Mouse (Mus musculus) limb, embryonic 12.5 days (tissue): Measurements from ENCODE around the gene Atp6ap1l. TPM values are rescaled to one million over a fixed set of nuclear protein-coding genes. Genes with fewer than 3 reads are reported as not detected.

Experiments used
- ATAC-seq: fragments of 200-750 bp; cut with Nextera tagmentation; 2 replicates; pipeline ENCODE4 v1.8.0; 2017; ENCODE audit warnings: low read depth, moderate TSS enrichment; ENCODE audit not compliant: insufficient number of reproducible peaks, insufficient read depth, low FRiP score, low TSS enrichment
- H3K27ac ChIP-seq: fragments of 300-500 bp; sonication (generic); 2 replicates; pipeline ENCODE4 v1.5.1; 2016; ENCODE audit warnings: mild to moderate bottlenecking, moderate library complexity
- H3K27me3 ChIP-seq: fragments of 300-500 bp; sonication (generic); 2 replicates; pipeline ENCODE4 v1.6.1; 2016; ENCODE audit warnings: mild to moderate bottlenecking, moderate library complexity
- H3K36me3 ChIP-seq: fragments of 300-500 bp; sonication (generic); 2 replicates; pipeline ENCODE4 v1.6.1; 2016; ENCODE audit warnings: mild to moderate bottlenecking, moderate library complexity
- H3K4me1 ChIP-seq: fragments of 300-500 bp; sonication (generic); replicated peaks from 2 replicates; pipeline ENCODE4 v1.6.1; 2016
- H3K4me2 ChIP-seq: fragments of 300-500 bp; sonication (generic); 2 replicates; pipeline ENCODE4 v1.6.1; 2016; ENCODE audit warnings: mild to moderate bottlenecking, moderate library complexity
- H3K4me3 ChIP-seq: fragments of 300-500 bp; sonication (generic); replicated peaks from 2 replicates; pipeline ENCODE4 v1.5.1; 2016; ENCODE audit warnings: mild to moderate bottlenecking
- H3K9ac ChIP-seq: fragments of 300-500 bp; sonication (generic); replicated peaks from 2 replicates; pipeline ENCODE4 v1.6.1; 2016; ENCODE audit warnings: mild to moderate bottlenecking, moderate library complexity
- H3K9me3 ChIP-seq: fragments of 300-500 bp; sonication (generic); 2 replicates; pipeline ENCODE4 v1.6.1; 2016; ENCODE audit warnings: mild to moderate bottlenecking, moderate library complexity
- WGBS: fragments of 180-500 bp; shearing (Covaris S2); methylation state at CpG from one replicate; pipeline ENCODE4 v1.1.7; 2016; 5-methylcytosine and 5-hydroxymethylcytosine counted together
- polyA plus RNA-seq: library from polyadenylated mRNA; unstranded; fragments of >200 nt; fragmentation: Nextera tagmentation; extraction: Ambion mirVana; gene quantifications from 2 replicates; pipeline ENCODE4 v1.2.1, GENCODE M21; 2016

Gene Atp6ap1l
- polyA plus RNA-seq, 1 experiment from 2014 or later, result 0.56 TPM

DNA sequence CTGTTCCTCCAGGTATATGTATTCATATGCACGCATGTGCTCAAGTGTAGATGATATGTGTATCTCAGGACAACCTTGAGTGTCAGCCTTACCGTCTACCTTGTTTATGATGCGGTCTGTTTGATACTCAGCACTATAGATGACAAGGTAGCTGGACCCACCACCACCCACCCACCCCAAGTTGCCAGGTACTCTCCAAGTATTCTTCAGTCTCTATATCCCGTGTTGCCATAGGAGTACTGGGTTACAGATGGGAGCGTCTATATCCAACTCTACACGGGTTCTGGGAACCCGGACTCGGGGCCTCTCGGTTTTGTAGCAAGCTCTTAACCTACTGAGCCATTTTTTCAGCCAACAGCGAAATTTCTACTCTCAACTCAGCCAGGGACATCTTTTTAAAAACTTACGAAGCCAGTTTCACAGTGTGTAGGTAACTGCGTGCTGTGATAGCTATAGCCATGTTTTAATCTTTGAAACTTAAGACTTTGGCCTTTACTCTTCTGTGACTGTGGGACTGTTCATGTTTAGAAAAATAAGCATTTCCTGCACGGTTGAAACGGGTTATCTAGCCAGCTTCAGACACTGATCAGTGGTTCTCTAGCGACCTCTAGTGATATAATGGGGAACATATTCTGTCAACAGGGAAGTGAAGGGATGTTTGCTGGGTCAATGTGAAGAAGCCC lies 64.5 kb downstream of the Atp6ap1l start:
- H3K4me2 ChIP-seq, result no peak overlapping the region
- WGBS, result 48% methylated on average over 15 of the region's 15 CpGs

DNA sequence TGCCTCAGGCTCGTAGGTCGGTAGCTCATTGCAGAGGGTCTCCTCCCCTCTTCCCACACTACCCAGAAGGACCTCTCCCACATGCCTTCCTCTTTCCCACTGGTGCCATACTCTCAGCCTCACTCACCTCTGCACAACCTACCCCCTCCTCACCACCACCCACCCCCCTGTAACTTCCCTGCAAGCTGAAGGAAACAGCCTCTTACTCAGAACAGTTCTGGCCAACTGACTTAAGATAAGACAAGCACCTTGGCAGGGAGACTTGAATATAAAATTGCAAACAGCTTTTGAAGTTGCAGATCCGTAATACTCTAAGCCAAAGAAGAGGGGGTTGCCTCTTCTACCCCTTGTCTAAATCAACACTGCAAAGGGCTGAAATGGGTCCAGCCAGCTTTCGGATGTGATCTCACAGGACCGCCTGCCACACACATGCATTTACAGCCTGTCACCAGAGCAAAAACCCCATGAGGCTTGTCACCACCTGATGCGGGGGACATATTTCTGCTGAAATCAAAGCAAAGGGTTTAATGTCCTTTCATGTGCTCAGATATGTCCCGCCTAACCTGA lies 71.4 kb downstream of the Atp6ap1l start:
- ATAC-seq, result no peak
- H3K27ac ChIP-seq, result no peak overlapping the region
- H3K9ac ChIP-seq, result no peak overlapping the region
- H3K9me3 ChIP-seq, result no peaks in the 10 kb centered on the region
- no peak overlapping the region for H3K4me2 ChIP-seq
- WGBS, result 56% methylated on average over 7 of the region's 7 CpGs
- 0 out of 2 replicates have a peak, but pooled peaks cover 3% of the 10 kb centered on the region for H3K4me1 ChIP-seq
- no peaks in the 10 kb centered on the region for H3K36me3 ChIP-seq
- H3K27me3 ChIP-seq, result no peaks in the 10 kb centered on the region
- no peak overlapping the region for H3K4me3 ChIP-seq

More for the DNA sequence above, 64.5 kb downstream of the Atp6ap1l start:
- 0 out of 2 replicates have a peak overlapping the region, but pooled peaks have one; percentile 35 for H3K27ac ChIP-seq
- no peaks in the 10 kb centered on the region for H3K36me3 ChIP-seq
- no peaks in the 10 kb centered on the region for H3K27me3 ChIP-seq
- H3K9ac ChIP-seq, result no peak overlapping the region
- H3K4me3 ChIP-seq, result no peak overlapping the region
- no peaks in the 10 kb centered on the region for H3K9me3 ChIP-seq
- ATAC-seq, result peak; percentile 42; the same call in 1 of the 2 replicates
- H3K4me1 ChIP-seq, result no peaks in the 10 kb centered on the region; the same call in none of the 2 replicates

Other genes starting within 250 kb of the Atp6ap1l start
- 269 and 288 TPM in 2 replicates for gene Rps23, start 17.6 kb upstream of the Atp6ap1l start, polyA plus RNA-seq